Mouse (Mus musculus): ENCODE measurements at regions not wholly inside any gene's neighbourhood (a gene's known extent, or its start where the extent isn't known, plus 50 kb on each side); places are given as distances from the start of the nearest gene placed in this dataset.

DNA sequence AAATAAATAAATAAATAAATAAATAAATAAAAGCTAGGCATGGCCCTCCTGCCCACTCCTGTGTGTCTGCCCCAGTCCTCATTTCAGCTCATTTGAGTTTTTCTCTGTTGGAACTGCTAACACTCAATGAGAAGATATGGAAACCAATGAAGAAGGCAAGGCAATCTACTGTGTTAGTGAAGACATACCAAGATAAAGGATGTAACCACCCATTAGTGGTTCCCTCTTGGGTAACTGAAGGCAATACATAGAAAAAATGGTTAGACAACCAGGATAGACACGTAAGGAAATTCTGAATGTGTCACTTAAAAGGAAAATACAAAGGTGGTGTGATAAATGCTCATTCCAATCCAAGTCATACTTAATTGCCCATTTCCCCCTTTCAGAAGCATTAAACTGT, 140.9 kb upstream of the Slc7a11 start:
- TF ChIP-seq CTCF (IDR thresholded peaks at IDR 0.05; ENCODE audit: low read depth): no peak
- TF ChIP-seq EP300 (IDR thresholded peaks at IDR 0.05; ENCODE audit: low read depth): no peak
- no peak overlapping the region for H3K9ac ChIP-seq (replicated peaks)
- no peak overlapping the region for H3K27ac ChIP-seq (ENCODE audit: low read depth)
- no peaks in the 10 kb centered on the region for H3K9me3 ChIP-seq (ENCODE audit: low read length)
- WGBS (ENCODE audit: insufficient replicate concordance): 67% methylated on average over 1 of the region's 1 CpGs
- no peaks in the 10 kb centered on the region for H3K4me1 ChIP-seq (ENCODE audit: insufficient read depth)
- no peaks in the 10 kb centered on the region for H3K27me3 ChIP-seq (ENCODE audit: insufficient read depth, low read length)
- H3K36me3 ChIP-seq (replicated peaks; ENCODE audit: insufficient read depth, low read length): no peaks in the 10 kb centered on the region
- no peak for ATAC-seq
- no peak overlapping the region for H3K4me2 ChIP-seq (ENCODE audit: low read depth, low read length)
- H3K4me3 ChIP-seq (ENCODE audit: low read depth, low read length): no peak overlapping the region
- DNase-seq: no peak

DNA sequence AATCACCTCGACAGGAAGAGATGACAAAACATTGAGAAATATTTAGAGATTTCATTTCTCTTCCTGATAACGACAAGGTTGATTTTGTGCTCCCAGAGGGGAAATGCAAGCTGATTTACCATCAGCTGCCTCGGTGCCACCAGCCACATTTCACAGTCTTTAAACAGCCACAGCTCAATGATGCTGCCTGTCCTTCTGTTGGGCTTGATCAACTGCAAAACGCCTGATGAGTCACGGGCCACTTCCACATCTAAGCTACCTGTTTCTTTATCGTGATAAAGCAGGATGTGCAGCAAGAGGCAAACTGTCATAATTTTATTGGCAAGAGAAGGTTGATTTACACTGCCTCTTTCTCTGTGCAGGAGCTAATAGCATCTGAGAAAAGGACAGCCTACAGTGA, 140.1 kb upstream of the Slc7a11 start:
- no peak for ATAC-seq
- 55% methylated on average over 6 of the region's 6 CpGs for WGBS (ENCODE audit: insufficient replicate concordance)

DNA sequence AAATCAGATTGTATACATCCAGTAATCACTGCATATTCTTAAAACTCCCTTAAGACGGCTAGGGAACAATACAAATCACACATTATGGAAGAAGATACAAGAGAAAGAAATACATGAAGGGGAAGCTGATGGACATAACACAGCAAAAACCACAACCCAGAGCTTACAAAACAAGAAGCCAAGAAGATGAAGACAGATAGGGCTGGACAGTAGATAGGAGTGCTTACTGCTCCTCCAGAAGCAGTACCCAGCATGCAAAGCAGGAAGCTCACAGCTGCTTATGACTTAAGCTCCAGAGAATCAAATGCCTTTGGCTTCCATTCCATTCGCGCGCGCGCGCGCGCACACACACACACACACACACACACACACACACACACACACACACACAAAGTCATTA, 131.0 kb upstream of the Slc7a11 start:
- no peaks in the 10 kb centered on the region for H3K27me3 ChIP-seq (ENCODE audit: insufficient read depth, low read length)
- no peaks in the 10 kb centered on the region for H3K36me3 ChIP-seq (replicated peaks; ENCODE audit: insufficient read depth, low read length)
- TF ChIP-seq EP300 (IDR thresholded peaks at IDR 0.05; ENCODE audit: low read depth) (no peak), CTCF (IDR thresholded peaks at IDR 0.05; ENCODE audit: low read depth) (no peak)
- H3K9me3 ChIP-seq (ENCODE audit: low read length): no peaks in the 10 kb centered on the region
- no peak overlapping the region for H3K27ac ChIP-seq (ENCODE audit: low read depth)
- H3K4me3 ChIP-seq (ENCODE audit: low read depth, low read length): no peak overlapping the region
- no peak overlapping the region for H3K9ac ChIP-seq (replicated peaks)
- H3K4me2 ChIP-seq (ENCODE audit: low read depth, low read length): no peak overlapping the region
- 96% methylated on average over 9 of the region's 9 CpGs for WGBS (ENCODE audit: insufficient replicate concordance)
- no peak for DNase-seq
- no peak for ATAC-seq
- no peaks in the 10 kb centered on the region for H3K4me1 ChIP-seq (ENCODE audit: insufficient read depth)

More for the DNA sequence above, 140.1 kb upstream of the Slc7a11 start:
- Histone ChIP-seq H3K27ac (ENCODE audit: low read depth) (no peak overlapping the region), H3K36me3 (replicated peaks; ENCODE audit: insufficient read depth, low read length) (no peaks in the 10 kb centered on the region), H3K27me3 (ENCODE audit: insufficient read depth, low read length) (no peaks in the 10 kb centered on the region), H3K4me3 (ENCODE audit: low read depth, low read length) (no peak overlapping the region), H3K4me2 (ENCODE audit: low read depth, low read length) (no peak overlapping the region), H3K9me3 (ENCODE audit: low read length) (no peaks in the 10 kb centered on the region), H3K9ac (replicated peaks) (no peak overlapping the region), H3K4me1 (ENCODE audit: insufficient read depth) (no peaks in the 10 kb centered on the region)
- no peak for DNase-seq
- TF ChIP-seq EP300 (IDR thresholded peaks at IDR 0.05; ENCODE audit: low read depth) (no peak), CTCF (IDR thresholded peaks at IDR 0.05; ENCODE audit: low read depth) (no peak)

DNA sequence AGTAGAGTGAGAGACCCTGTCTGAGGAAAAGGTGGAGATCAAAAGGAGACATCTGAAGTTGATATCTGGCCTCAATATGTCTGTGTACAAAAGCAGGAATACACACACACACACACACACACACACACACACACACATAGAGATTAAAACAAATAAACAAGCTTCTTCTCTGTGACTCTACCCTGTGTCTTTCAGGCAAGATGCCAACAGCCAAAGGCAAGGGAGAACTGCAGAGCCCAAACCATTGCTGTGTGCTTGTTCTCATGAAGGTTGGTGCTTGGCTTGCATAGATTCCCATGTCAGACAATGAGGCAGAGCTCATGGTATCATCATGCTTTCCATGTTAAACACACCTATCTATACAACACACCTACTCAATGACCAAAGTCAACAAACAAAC, 126.6 kb upstream of the Slc7a11 start:
- no peak overlapping the region for H3K27ac ChIP-seq (ENCODE audit: low read depth)

DNA sequence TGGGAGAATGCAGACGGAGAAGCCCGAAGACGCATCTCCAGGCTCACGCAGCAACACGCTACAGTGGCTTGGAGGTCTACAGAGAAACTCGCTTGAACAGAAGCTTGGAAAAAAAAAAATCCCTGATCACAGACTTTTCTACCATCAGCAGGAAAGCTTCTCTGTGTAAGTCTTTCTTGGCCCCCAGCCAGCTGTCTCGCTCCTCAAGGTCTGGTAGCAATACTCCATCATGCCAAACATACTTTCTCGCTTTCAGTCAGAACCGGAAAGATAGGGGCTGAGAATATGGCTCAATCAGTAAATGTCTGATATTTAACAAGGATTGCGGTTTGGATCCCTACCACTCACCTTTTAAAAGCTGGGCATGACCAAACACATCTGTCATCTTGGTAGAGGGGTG, 126.2 kb upstream of the Slc7a11 start:
- 81% methylated on average over 10 of the region's 10 CpGs for WGBS (ENCODE audit: insufficient replicate concordance)
- no peak for TF ChIP-seq EP300 (IDR thresholded peaks at IDR 0.05; ENCODE audit: low read depth)
- TF ChIP-seq CTCF (IDR thresholded peaks at IDR 0.05; ENCODE audit: low read depth): no peak
- Histone ChIP-seq H3K4me2 (ENCODE audit: low read depth, low read length) (no peak overlapping the region), H3K27ac (ENCODE audit: low read depth) (no peak overlapping the region), H3K9ac (replicated peaks) (no peak overlapping the region), H3K9me3 (ENCODE audit: low read length) (no peaks in the 10 kb centered on the region), H3K27me3 (ENCODE audit: insufficient read depth, low read length) (no peaks in the 10 kb centered on the region), H3K36me3 (replicated peaks; ENCODE audit: insufficient read depth, low read length) (no peaks in the 10 kb centered on the region), H3K4me3 (ENCODE audit: low read depth, low read length) (no peak overlapping the region), H3K4me1 (ENCODE audit: insufficient read depth) (no peaks in the 10 kb centered on the region)
- DNase-seq (no peak), ATAC-seq (no peak)

More for the DNA sequence above, 126.6 kb upstream of the Slc7a11 start:
- H3K9me3 ChIP-seq (ENCODE audit: low read length): no peaks in the 10 kb centered on the region
- no peaks in the 10 kb centered on the region for H3K36me3 ChIP-seq (replicated peaks; ENCODE audit: insufficient read depth, low read length)
- H3K4me2 ChIP-seq (ENCODE audit: low read depth, low read length): no peak overlapping the region
- H3K9ac ChIP-seq (replicated peaks): no peak overlapping the region
- ATAC-seq (no peak), DNase-seq (no peak)
- H3K4me3 ChIP-seq (ENCODE audit: low read depth, low read length): no peak overlapping the region
- TF ChIP-seq CTCF (IDR thresholded peaks at IDR 0.05; ENCODE audit: low read depth) (no peak), EP300 (IDR thresholded peaks at IDR 0.05; ENCODE audit: low read depth) (no peak)
- H3K27me3 ChIP-seq (ENCODE audit: insufficient read depth, low read length): no peaks in the 10 kb centered on the region
- no peaks in the 10 kb centered on the region for H3K4me1 ChIP-seq (ENCODE audit: insufficient read depth)

DNA sequence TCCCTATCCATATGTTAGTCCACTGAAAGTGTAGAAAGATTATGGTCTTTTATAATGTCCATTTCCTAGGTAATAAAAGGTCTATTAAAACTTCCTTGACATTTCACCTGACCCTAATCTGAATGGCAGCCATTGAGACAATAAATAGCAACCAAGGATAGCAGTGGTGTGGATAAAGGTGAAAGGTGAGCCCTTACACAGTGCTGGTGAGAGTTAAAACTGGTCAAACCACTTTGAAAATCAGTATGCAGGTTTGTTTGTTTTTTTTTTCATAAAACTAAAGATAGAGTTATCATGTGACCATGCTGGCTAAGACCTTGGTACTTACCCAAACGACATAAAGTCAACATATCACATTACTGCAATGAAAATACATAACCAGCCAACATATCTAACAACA, 110.7 kb upstream of the Slc7a11 start:
- Histone ChIP-seq H3K9ac (replicated peaks) (no peak overlapping the region), H3K4me1 (ENCODE audit: insufficient read depth) (no peaks in the 10 kb centered on the region), H3K36me3 (replicated peaks; ENCODE audit: insufficient read depth, low read length) (no peaks in the 10 kb centered on the region), H3K27me3 (ENCODE audit: insufficient read depth, low read length) (no peaks in the 10 kb centered on the region), H3K9me3 (ENCODE audit: low read length) (no peaks in the 10 kb centered on the region), H3K4me2 (ENCODE audit: low read depth, low read length) (no peak overlapping the region), H3K27ac (ENCODE audit: low read depth) (no peak overlapping the region), H3K4me3 (ENCODE audit: low read depth, low read length) (no peak overlapping the region)
- ATAC-seq (no peak), DNase-seq (no peak)
- TF ChIP-seq EP300 (IDR thresholded peaks at IDR 0.05; ENCODE audit: low read depth): no peak
- no peak for TF ChIP-seq CTCF (IDR thresholded peaks at IDR 0.05; ENCODE audit: low read depth)
- 28% methylated on average over 1 of the region's 1 CpGs for WGBS (ENCODE audit: insufficient replicate concordance)

DNA sequence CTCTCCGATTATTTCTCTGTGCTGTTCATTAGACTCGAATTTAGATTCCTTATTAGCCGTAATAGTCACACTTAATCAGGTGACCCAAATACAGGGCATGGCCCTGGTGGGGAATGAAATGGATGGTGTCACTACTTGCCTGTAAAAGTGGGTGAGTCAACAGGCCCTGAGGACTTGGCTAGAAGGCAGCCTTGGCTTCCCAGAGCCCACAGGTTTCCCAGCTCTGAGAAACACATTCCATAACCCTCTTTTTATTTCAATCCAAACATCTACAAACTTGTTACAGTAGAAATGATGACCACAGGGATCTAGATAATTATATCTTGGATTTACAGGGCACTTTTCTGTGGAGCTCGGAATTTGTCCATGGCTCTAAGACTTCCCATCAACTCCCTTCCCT, 105.2 kb upstream of the Slc7a11 start:
- Histone ChIP-seq H3K4me1 (ENCODE audit: insufficient read depth) (no peaks in the 10 kb centered on the region), H3K27me3 (ENCODE audit: insufficient read depth, low read length) (no peaks in the 10 kb centered on the region), H3K36me3 (replicated peaks; ENCODE audit: insufficient read depth, low read length) (no peaks in the 10 kb centered on the region), H3K4me3 (ENCODE audit: low read depth, low read length) (no peak overlapping the region), H3K9me3 (ENCODE audit: low read length) (no peaks in the 10 kb centered on the region), H3K9ac (replicated peaks) (no peak overlapping the region), H3K27ac (ENCODE audit: low read depth) (no peak overlapping the region), H3K4me2 (ENCODE audit: low read depth, low read length) (no peak overlapping the region)
- DNase-seq: no peak
- no peak for ATAC-seq
- TF ChIP-seq EP300 (IDR thresholded peaks at IDR 0.05; ENCODE audit: low read depth): no peak
- WGBS (ENCODE audit: insufficient replicate concordance): 64% methylated on average over 4 of the region's 4 CpGs
